Mouse (Mus musculus): ENCODE measurements around the gene Gm20388. TPM values are rescaled to one million over a fixed set of nuclear protein-coding genes. Genes with fewer than 3 reads are reported as not detected.

Gene Gm20388
- total RNA-seq, 2 experiments from 2014 or later, result 10.7 TPM; not detected in 1

DNA sequence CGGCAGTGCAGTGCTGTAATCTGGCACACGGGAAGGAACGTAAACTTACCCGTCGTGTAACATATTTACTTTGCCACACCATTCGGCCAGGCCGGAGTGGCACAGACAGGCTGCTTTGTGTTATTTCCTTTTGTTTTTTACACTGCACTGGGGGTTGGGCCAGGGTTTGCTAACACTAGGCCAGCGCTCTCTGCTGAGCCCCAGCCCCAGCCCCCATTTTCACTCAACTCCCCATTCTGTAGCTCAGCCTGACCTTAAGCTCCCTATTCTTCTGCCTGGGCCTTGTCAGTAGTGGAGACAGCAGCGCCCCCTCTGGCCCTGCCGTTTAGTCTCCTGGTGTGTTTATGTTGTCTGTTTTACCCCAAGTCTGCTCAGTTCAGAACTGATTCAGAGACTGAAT, 4404.2 kb downstream of the Gm20388 start:
- DNase-seq (ENCODE audit: low spot score in 2 of 2), result peak in 1 of 2 experiments; percentile 37

DNA sequence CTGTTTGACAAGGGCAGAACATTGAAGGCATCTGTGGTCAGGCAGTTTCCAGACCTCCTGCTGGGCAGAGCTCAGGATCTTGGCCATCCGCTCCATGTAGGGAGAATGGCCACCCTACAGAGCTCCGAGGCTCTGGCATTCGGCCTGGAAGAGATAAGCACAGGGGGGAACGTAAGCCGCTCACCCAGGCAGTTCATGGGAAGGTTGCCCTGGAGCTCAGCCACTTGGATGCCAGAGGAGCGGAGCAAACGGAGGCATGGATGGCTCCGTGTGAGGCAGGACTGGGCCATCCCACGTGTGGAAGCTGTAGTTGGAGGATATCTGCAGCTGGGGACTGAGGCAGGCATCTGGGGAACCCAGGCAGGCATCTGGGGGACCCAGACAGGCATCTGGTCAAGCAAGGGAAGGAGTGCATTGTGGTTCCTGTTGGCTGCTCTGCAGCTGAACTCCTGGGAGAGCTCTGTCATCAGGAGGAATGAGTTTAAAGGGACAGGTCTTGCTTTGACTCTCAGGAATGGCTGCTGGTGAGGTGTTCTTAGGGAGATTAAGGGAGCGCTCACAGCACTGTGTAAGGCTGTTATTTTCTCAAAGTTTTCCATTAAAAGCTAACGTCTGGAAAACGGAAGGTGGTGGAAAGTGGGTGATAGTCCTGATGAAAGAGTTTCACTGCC, 4406.0 kb downstream of the Gm20388 start:
- DNase-seq (ENCODE audit: low spot score in 2 of 2), result no peak

DNA sequence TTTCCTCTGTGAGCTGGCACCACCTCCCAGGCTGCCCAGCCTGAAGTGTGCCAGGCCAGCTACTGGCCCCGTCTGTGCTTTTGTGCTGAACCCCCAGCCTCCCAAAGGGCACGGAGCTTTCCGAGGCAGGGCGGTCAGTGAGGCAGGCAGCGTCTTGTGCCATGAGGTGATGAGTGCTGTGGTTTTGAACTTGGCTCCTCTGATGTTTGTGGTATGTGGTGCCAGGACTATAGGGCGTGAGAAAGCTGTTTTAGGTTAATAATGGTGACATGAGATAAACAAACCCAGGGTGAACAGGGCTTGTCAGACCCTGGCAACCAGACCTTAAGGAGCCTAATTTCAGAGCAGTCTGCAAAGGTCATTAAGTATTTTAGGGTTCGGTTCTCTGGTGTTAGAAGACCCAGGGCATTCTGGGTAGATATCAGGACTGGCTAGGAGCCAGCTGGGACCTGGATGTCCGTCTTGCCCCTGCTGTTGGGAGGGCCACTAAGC, 4406.6 kb downstream of the Gm20388 start:
- DNase-seq (ENCODE audit: low spot score in 2 of 2), result no peak

DNA sequence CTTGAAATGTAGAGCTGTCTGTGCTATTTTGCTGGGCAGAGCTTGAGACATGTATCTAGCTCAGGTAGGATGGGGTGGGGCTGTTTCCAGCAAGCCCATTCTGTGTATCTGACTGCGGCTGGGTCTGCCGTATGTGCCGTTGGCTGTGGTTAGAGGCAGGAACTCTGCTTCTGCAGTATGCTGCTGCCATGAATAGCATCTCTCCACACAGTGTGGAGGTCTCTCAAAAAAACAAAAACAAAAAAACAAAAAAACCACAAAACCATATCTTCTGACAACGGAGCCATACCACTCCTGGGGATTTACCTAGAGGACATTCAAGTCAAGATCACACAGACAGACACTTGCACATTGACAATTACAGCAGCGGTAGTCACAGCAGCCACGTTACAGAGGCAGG, 4407.2 kb downstream of the Gm20388 start:
- DNase-seq (ENCODE audit: low spot score in 2 of 2), result no peak

DNA sequence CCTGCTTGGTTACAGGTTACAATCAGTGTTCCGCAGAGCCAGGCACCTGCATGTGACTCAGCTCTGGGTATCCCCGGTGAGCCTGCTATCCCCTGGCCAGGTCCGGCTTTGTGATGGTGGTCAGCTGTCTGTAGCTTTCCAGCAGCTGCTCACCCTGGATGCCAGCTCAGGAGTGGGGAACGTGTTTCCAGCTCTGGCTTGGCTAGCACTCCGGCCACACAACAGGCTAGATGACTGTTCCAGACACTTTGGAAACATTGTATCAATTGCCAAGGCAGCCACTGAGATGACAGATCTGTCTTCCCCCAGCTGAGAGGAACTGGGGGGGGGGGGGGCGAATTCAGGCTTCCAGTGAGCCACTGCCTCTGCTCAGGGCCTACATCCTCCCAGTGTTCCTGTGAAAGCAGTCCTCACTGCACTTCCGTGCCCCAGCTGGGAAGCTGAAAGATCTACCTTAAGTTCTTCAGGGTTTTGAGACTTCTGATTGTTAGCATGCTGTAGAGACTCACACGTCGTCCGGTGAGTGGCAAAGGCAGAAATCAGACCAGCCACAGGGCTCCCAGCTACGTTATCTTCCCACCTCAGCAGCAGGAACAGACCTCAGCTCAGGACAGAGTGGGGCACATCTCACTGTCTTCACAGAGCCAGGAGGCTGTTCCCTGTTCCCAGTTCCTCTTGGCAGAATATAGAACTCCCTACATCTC, 4408.1 kb downstream of the Gm20388 start:
- no peak for DNase-seq (ENCODE audit: low spot score in 2 of 2)

DNA sequence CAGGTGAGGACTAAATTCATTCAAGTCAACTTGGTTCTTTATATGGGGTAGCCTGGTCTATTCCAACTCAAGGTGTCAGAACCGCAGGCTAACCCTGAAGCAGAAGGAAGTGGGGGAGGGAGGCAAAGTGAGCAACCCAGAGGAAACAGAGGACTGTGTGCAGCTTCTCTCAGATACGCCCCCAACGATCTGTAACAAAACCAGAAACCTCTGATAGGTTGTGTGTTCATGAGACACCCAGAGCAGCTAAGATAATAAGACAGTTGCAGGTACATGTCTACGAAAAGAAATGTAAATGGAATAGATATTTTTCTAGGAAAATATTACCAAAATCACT, 4408.6 kb downstream of the Gm20388 start:
- DNase-seq (ENCODE audit: low spot score in 2 of 2), result no peak

DNA sequence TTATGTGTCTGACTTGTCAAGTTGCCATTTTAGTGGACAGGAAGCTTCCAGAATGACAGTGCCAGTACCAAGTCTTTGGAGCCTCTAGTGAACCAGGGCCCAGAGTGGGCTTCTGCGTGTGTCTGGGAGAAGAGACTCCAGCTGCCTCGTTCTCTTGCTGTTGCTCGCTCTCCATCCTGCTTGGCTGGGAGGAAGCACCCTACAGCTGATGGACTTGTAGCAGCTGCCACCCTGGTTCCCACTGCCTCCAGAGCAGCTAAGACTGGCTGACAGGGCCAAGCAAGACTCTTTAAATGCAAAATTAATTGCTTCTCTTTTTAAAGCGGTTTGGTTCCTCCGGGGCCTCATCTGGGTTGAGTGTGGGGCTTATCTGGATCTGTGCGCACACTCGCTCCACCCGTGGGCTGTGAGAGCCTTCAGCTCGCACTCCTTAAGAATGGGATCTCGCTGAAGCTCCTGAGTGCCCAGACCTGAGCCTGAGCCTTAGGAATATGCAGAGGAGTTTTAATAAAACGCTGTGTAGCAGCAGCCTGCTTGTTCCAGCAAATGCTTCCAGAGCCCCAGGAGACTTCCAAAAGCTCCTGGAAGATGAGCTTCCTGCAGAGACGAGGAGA, 4410.7 kb downstream of the Gm20388 start:
- peak in 1 of 2 experiments; percentile 21 for DNase-seq (ENCODE audit: low spot score in 2 of 2)

DNA sequence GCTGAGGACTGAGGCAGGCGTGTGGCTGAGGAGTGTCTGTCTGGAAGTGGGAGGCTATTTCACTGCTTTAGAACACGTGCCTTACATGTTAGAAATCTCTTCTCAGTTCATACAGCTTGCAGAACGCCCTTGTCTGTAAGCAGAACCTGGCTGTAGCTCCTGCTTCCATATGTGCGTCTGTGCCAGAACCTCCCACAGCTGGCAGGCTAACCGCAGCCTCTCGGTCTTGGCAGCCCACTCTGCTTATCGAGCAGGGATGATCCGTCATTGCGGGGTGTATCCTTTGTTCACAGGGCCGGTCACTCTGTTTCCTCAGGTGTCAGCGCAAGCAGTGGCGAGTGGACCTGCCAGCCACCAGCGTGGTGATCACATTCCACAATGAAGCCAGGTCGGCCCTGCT, 4412.7 kb downstream of the Gm20388 start:
- peak in 1 of 2 experiments; percentile 27 for DNase-seq (ENCODE audit: low spot score in 2 of 2)

DNA sequence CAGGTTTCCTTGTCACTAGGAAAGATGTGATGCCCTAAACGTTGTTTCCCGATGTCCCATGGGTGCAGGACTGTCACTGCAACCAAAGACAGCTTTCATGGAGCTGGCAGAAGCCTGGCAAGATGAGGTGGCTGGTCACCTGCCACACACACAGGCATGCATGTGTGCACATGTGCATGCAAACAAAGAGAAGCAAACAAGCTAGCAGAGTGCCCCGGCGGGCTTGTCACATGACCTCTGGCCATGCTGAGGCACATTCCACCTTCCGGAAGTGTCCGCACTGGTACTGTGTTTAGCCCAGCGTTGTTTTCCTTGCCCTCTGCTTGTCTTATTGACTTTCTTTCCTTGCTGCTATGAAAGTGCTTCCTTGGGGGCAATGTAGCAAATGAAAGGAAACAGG, 4417.6 kb downstream of the Gm20388 start:
- DNase-seq (ENCODE audit: low spot score in 2 of 2), result no peak

DNA sequence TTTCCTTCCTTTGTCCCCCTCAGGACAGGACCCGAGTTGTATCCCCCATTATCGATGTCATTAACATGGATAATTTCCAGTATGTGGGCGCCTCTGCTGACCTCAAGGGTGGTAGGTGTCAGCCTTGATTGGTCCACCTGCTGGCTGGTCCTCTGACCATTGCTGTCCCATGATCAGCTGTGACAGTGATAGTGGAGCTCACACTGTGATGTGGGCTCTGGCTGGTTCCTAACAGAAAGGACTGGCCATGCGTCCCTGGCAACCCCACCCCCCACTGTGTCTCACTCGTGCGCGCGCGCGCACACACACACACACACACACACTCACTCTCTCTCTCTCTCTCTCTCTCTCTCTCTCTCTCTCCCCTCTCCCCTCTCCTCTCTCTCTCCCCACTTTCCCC, 4419.0 kb downstream of the Gm20388 start:
- no peak for DNase-seq (ENCODE audit: low spot score in 2 of 2)

DNA sequence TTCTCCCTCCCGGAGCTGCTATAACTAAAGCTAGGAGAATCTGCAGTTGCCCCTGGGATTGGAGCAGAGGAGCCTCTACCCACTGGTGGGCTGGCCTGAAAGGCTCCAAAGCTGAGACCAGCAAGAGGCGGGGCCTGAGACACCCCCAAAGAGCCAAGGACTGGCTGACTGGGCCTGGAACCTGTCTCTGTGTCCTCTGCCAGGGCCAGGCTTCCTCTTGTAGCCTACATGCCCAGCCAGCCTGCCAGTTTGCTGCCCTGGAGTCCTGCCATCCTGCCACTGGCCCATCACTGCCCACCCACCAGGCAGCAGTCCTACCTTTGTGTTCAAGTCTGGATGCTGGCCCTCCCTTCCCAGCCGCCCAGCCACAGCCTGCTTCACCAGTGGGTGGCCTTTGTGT, 4419.8 kb downstream of the Gm20388 start:
- DNase-seq (ENCODE audit: low spot score in 2 of 2), result no peak

DNA sequence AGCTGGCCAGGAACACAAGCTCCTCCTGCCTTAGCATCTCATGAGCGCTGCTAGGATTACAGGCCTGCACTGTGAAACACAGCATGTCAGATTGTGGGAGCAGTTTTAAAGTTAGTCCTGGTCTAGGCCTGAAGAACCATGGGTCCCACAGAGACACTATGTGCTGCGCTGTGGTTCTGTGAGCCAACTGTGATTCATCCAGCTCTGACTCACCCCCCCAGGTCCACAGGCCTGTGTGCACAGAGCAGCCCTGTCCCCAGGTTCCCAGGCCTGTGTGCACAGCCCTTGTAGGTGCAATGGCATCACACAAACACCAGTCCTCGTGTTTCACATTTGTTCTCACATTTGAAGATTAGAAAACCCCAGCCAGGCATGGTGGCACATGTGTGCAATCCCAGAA, 4420.5 kb downstream of the Gm20388 start:
- DNase-seq (ENCODE audit: low spot score in 2 of 2), result no peak

DNA sequence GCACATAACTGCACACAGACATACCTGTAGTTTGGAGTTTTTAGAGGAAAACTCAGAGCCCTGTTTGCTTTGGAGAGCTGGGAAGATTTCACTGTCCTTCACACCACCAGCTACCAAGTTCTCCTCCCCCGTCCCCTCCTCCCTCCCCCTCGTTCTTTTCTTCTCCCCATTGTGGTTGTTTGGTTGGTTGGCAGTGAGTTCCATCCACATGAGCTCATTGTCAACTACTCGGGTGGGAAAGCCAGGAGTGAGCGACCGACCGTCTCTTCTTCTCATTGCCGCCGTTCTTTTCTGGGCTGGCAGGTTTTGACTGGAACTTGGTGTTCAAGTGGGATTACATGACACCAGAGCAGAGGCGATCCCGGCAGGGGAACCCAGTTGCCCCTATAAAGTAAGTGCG, 4421.1 kb downstream of the Gm20388 start:
- no peak for DNase-seq (ENCODE audit: low spot score in 2 of 2)

DNA sequence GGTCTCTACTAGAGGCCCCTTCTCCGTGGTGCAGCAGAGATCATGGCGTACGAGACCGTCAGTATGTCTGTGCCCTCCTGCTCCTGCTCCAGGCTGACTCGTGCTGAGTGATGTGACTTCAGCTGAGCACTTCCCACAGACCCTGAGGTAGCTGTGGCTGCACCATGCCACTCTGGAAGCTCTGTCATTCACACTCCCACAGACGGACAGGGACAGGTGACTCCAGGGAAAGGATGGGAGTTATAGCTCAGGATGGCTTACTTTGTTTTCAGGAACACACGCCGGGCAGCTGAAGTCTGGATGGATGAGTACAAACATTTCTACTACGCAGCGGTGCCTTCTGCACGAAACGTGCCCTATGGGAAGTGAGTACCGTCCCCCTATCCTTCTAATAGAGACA, 4425.7 kb downstream of the Gm20388 start:
- no peak for DNase-seq (ENCODE audit: low spot score in 2 of 2)

DNA sequence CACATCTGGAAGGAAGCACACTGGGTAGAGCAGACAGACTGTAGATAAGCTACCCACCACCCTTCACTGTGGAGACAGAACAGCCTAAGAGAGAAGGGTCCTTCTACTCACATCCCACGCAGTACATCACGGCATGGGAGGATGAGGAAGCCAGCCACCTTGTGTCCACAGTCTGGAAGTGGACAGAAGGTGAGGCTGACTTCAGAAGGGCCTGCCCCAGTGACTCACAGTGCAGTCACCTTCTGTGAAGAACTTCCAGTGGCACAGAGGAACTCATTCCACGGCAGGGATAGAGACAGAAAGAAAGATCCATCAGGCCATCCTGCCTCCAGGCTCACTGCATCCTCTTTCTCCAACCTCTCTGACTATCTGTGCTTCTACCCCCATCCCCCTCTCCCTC, 4429.1 kb downstream of the Gm20388 start:
- no peak for DNase-seq (ENCODE audit: low spot score in 2 of 2)

DNA sequence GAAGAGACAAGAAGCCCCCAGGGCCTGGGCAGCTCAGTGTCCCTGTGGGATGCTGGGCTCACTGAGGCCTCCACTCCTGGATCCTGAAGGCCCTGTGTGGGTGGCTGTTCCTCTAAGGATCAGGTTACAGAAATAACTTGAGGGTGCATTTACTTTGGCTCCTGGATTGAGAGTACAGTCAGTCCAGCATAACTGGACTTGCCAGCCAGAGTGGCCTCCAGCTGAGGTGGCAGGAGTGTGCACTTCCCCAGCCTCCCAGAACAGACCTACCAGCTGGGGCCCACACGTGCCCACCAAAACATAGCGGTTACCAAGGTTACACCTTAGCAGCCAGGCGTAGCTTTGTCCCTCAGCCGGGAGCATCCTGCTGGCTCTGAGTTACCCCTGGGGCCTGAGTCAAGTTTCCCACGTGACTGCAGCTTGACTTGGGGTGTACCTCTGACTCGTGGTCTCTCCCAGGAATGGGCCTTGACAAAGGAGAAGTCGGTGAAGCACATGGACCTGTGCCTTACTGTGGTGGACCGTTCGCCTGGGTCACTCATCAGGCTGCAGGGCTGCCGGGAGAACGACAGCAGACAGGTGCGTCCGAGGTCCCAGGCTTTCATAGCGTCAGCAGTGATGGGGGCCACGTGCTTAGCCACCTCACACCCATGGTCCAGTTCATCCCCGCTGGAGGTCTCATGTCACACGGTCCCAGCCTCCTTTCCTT, 4429.9 kb downstream of the Gm20388 start:
- DNase-seq (ENCODE audit: low spot score in 2 of 2), result no peak

DNA sequence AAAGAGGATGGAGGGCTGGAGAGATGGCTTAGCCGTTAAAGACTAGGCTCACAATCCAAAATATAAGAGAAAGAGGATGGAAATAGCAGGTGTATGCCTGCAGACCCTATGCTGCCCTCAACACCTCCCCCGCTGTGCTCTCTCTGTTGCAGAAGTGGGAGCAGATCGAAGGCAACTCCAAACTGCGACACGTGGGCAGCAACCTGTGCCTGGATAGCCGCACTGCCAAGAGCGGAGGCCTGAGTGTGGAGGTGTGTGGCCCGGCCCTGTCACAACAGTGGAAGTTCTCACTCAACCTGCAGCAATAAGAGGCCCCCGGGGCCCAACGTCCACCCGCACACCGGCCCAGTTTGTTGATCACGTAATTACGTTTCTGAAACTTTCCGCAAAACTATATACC, 4432.5 kb downstream of the Gm20388 start:
- no peak for DNase-seq (ENCODE audit: low spot score in 2 of 2)

DNA sequence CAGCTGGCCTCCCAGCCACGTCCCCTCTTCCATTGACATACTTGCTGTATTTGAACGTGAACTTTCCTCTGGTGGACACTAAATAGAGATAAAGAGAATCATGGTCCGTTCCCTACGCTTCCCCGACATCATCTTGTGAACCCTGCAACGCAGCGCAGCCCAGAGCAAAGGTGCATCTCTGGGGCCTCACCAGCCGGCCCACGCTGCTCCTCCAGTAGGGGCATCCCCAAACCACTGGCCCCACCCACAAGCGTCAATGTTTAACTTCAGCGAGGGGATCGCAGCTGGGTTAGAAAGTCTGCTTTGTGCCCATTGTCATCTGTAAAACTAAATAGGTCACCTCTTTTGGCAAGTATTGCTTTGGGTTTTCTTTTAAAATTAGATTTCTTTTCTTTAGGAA, 4433.4 kb downstream of the Gm20388 start:
- DNase-seq (ENCODE audit: low spot score in 2 of 2), result no peak

DNA sequence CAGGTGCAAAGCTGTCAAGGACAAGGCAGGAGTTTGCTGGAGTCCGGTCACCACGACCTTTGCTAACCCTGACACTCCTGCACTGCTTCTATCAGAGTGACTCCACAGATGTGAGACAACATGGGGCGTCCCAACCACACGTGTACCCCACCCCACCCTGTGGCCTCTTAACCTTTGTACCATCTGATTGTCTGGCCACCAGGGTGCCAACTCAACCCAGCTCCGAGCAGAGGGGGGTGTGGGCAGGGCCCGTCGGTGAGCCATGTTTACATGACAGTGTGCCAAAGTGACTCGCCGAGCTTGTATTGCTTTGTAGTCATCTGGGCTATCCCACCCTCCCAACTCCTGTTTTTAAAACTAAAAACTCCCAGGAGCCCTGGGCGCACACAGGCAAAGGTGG, 4434.5 kb downstream of the Gm20388 start:
- no peak for DNase-seq (ENCODE audit: low spot score in 2 of 2)

DNA sequence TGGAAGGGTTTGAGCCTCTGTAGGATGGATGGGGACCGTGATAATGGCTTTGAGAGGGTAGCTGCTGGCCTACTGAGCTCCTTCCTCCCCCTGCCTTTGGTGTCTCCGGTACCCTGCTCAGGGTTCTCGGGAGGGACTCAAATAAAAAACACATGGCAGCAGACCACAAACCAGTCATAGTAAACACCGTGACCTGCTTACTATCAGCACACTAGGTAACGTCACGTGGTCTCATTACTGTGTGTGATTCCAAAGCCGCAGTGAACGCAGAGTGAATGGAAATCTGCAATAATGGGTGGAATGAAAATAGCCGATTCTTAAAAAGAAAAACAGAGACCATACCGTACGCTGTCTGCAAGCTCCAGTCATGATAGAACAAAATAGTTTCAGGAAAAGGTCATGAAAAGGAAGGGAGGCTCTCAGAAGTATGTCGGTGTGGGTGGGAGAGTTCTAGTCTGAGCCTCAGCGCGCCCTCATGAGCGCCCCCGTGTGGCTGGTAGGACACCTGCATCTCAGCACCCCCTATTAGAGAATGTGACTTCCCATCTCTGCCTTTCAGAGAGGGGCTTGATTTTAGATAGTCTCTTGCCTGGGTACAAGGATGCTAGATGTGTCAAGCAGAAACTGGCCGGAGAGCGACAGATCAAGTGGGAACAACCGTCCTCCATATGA, 4436.3 kb downstream of the Gm20388 start:
- DNase-seq (ENCODE audit: low spot score in 2 of 2), result peak in 1 of 2 experiments; percentile 72

DNA sequence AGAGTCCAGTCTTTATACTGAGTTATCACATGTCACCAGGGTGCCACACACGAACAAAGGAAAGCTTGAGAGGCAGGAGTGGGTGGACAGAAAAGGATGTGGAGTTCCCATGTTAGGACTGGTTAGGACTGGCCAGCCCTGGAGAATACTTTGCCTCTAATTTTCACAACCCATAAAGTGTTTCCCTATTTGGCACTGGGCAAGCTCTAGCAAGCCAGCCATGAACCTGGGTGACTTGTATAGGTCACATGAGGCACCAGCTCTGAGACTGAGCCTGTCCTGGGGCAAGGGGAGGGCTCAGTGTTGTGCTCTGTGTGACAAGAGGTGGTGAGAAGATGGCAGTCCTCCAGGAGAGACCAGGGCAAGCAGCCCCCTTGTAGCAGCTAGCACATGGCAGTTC, 4437.4 kb downstream of the Gm20388 start:
- DNase-seq (ENCODE audit: low spot score in 2 of 2), result no peak

Measured in layer of hippocampus, adult 18-20 months (tissue).